Mouse (Mus musculus) forebrain, embryonic 12.5 days (tissue): ENCODE measurements at regions not wholly inside any gene's neighbourhood (a gene's known extent, or its start where the extent isn't known, plus 50 kb on each side); places are given as distances from the start of the nearest gene placed in this dataset.

Source experiments
- ATAC-seq: fragments of 200-750 bp; cut with Nextera tagmentation; 2 replicates; pipeline ENCODE4 v1.8.0; 2017; ENCODE audit warnings: moderate TSS enrichment; ENCODE audit not compliant: low FRiP score
- H3K27ac ChIP-seq: fragments of 300-500 bp; sonication (generic); 2 replicates; pipeline ENCODE4 v1.5.1; 2016; ENCODE audit warnings: mild to moderate bottlenecking
- H3K27me3 ChIP-seq: fragments of 300-500 bp; sonication (generic); 2 replicates; pipeline ENCODE4 v1.6.1; 2016; ENCODE audit warnings: mild to moderate bottlenecking
- H3K36me3 ChIP-seq: fragments of 300-500 bp; sonication (generic); replicated peaks from 2 replicates; pipeline ENCODE4 v1.6.1; 2016; ENCODE audit warnings: mild to moderate bottlenecking
- H3K4me1 ChIP-seq: fragments of 300-500 bp; sonication (generic); 2 replicates; pipeline ENCODE4 v1.6.1; 2016
- H3K4me2 ChIP-seq: fragments of 300-500 bp; sonication (generic); 2 replicates; pipeline ENCODE4 v1.6.1; 2016; ENCODE audit warnings: mild to moderate bottlenecking, moderate library complexity
- H3K4me3 ChIP-seq: fragments of 300-500 bp; sonication (generic); replicated peaks from 2 replicates; pipeline ENCODE4 v1.5.1; 2016; ENCODE audit warnings: mild to moderate bottlenecking
- H3K9ac ChIP-seq: fragments of 300-500 bp; sonication (generic); 2 replicates; pipeline ENCODE4 v1.6.1; 2016; ENCODE audit warnings: mild to moderate bottlenecking
- H3K9me3 ChIP-seq: fragments of 300-500 bp; sonication (generic); 2 replicates; pipeline ENCODE4 v1.6.1; 2016
- WGBS: fragments of 180-500 bp; shearing (Covaris S2); methylation state at CpG from one replicate; pipeline ENCODE4 v1.1.7; 2016; 5-methylcytosine and 5-hydroxymethylcytosine counted together

DNA sequence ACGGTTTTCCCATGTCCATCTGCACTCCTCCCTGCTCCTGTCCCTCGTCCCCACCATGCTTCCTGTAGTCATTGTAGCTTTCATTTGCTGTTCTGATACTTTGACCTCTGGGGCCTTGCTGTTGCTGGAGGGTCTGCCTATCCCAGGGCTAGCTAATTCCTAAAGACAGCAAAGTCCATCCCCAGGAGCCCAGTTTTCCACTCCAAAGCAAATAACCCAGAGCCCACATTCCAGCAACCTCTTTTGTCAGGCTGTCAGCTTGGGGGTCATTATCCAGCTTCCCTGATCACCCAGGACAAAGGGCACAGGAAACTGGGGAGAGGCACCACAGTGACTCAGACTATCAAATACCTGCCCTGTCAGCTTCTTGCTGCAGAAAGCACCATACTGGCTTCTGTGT lies 139.9 kb upstream of the Tab2 start:
- peaks cover 3% of the 10 kb centered on the region for H3K4me1 ChIP-seq
- no peaks in the 10 kb centered on the region; the same call in 1 of the 2 replicates for H3K27me3 ChIP-seq
- WGBS, result 14% methylated on average over 2 of the region's 2 CpGs
- H3K9ac ChIP-seq, result no peak overlapping the region
- H3K36me3 ChIP-seq, result no peaks in the 10 kb centered on the region
- peaks cover 5% of the 10 kb centered on the region; the same call in 1 of the 2 replicates for H3K9me3 ChIP-seq
- H3K27ac ChIP-seq, result no peak overlapping the region
- no peak overlapping the region for H3K4me2 ChIP-seq
- no peak for ATAC-seq
- H3K4me3 ChIP-seq, result no peak overlapping the region

DNA sequence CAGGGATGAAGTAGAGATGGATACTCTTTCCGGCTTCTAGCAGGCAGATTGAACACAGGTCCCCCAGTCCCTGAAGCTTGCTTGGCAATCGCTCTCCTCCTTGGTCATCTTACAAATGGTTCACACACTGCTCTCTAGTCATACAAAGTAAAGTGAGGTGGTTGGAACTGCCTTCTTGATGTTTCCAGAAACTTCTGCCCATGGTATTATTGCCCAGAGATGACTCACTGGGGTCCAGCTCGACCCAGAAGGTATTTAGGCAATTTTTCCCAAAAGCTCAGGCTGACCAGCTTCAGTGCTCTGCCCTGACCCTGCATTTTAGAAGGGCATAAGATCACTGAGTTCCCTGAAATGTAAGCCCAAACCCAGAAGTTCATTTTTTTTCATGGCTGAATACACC lies 139.2 kb upstream of the Tab2 start:
- Histone ChIP-seq H3K27ac (no peak overlapping the region), H3K36me3 (no peaks in the 10 kb centered on the region), H3K4me1 (peaks cover 3% of the 10 kb centered on the region), H3K4me2 (no peak overlapping the region), H3K27me3 (no peaks in the 10 kb centered on the region; the same call in 1 of the 2 replicates), H3K9me3 (peaks cover 5% of the 10 kb centered on the region; the same call in 1 of the 2 replicates), H3K4me3 (no peak overlapping the region), H3K9ac (no peak overlapping the region)
- no peak for ATAC-seq
- 82% methylated on average over 3 of the region's 3 CpGs for WGBS

DNA sequence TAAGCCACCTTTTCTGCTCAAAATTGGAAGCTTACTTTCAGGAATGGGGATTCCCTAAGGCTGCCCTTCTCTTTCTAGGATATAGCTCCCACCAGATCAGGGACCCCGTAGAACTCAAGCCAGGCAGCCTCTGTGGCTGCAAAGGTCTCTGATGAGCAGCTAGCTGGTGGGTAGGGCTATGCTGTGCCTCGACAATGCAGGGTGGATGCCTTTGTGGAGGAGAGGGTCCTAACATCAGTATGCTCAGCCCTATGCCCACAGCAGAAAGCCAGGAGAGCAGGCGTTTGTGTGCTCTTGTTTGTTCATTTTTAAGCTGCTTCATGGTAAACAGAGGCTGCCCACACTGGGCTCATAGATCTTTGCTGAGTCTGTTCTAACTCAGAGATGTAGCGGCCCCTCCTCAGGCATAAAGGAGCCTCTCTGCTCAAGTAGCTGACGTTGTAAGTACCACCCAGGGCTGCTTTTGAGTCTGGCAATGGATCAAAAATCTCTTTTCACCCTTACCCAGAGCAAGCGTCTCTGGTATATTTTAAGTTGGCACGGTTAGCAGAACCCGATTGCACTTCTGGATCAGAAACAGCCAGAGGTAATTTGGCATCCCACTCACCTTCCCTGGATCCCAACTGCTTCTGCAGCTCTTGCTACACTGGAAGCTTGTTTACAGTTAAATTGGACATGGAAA lies 136.0 kb upstream of the Tab2 start:
- Histone ChIP-seq H3K4me1 (peaks cover 14% of the 10 kb centered on the region), H3K9ac (no peak overlapping the region), H3K27ac (no peak overlapping the region), H3K9me3 (no peaks in the 10 kb centered on the region), H3K4me2 (no peak overlapping the region), H3K27me3 (no peaks in the 10 kb centered on the region; the same call in 1 of the 2 replicates), H3K4me3 (no peak overlapping the region), H3K36me3 (no peaks in the 10 kb centered on the region)
- ATAC-seq, result no peak
- WGBS, result 59% methylated on average over 8 of the region's 8 CpGs

DNA sequence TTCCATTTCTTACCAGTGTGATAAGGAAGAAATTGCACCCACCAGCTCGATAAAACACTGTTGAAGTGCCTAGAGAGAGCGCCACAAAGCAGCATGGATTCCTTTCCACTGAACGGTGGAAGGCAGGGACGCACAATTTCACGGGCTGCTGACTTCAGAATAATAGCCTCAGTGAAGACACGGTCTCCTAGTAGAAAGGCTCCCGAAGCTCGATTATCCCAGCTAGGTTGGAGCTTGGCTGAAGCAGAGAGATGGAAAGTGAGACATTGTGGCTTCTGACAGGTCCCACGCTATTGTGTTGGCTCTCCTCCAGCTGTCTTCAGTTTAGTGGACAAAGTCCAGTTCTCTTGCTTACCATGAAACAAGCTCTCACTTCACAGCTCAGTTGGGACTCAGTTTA lies 133.3 kb upstream of the Tab2 start:
- Histone ChIP-seq H3K4me3 (no peak overlapping the region), H3K4me1 (peaks cover 12% of the 10 kb centered on the region), H3K36me3 (no peaks in the 10 kb centered on the region), H3K27me3 (no peaks in the 10 kb centered on the region), H3K4me2 (no peak overlapping the region), H3K27ac (no peak overlapping the region), H3K9me3 (no peaks in the 10 kb centered on the region), H3K9ac (no peak overlapping the region)
- 1% methylated on average over 9 of the region's 9 CpGs for WGBS
- ATAC-seq, result peak; percentile 63; the same call in 1 of the 2 replicates

DNA sequence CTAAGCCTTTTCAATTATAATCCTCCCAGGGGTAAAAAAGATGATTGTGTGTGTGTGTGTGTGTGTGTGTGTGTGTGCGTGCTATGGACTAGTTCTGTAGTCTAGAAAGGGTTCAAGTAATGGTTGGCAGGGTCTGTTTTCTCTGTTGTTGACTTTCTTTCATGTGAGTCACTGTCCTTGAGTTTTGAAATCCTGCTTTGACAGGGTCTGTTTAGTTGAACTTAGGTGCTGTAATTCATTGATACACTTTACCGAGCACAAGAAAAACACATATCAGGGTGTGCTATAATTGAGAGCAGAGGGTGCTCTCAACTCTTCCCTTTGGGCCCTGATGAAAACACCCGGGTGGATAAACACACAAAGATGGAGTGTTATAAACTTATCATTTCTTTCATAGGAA lies 132.7 kb upstream of the Tab2 start:
- Histone ChIP-seq H3K27ac (no peak overlapping the region), H3K4me1 (peaks cover 12% of the 10 kb centered on the region), H3K4me2 (no peak overlapping the region), H3K27me3 (no peaks in the 10 kb centered on the region), H3K36me3 (no peaks in the 10 kb centered on the region), H3K9ac (no peak overlapping the region), H3K9me3 (no peaks in the 10 kb centered on the region), H3K4me3 (no peak overlapping the region)
- ATAC-seq, result no peak
- 82% methylated on average over 3 of the region's 3 CpGs for WGBS

DNA sequence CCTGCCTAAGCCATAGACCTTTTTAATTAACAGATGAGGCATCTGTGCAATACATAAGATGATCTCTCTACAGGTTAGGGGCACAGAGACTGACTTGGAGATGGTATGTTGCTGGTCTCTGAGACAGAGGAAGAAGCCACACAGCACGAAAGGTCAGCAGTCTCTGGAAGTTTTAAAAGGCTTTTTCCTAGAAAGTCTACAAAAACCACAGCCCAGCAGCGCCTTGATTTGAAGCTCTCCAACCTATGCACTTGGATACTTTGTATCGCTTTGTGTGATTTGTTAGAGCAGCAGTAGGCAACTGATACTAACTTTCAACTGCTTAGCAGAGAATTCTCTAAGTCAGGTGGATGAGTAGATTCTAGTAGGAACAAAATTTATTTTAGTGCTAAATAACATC lies 132.3 kb upstream of the Tab2 start:
- no peak for ATAC-seq
- Histone ChIP-seq H3K4me3 (no peak overlapping the region), H3K4me1 (peaks cover 12% of the 10 kb centered on the region), H3K27ac (no peak overlapping the region), H3K9ac (no peak overlapping the region), H3K27me3 (no peaks in the 10 kb centered on the region), H3K4me2 (no peak overlapping the region), H3K36me3 (no peaks in the 10 kb centered on the region), H3K9me3 (no peaks in the 10 kb centered on the region)
- WGBS, result 89% methylated on average over 3 of the region's 3 CpGs

DNA sequence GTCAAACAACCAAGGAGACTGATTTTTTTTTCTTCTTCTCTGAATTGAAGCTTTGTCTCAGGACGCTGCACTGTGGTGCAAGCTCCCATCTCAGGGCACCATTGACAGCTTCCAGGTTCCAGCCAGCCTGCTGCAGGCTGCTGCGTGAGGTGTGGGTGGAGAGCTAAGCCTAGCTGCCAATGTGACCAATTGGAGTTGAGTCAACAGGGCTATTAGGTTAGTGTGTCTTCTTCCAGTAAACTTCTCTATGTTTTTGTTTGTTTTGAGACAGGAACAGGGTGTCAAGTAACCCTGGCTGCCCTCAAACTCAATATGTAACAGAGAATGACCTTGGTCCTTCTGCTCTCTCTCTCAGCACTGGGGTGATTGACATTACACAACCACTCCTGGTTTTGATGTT lies 131.1 kb upstream of the Tab2 start:
- no peak for ATAC-seq
- H3K27ac ChIP-seq, result no peak overlapping the region
- peaks cover 12% of the 10 kb centered on the region for H3K4me1 ChIP-seq
- no peaks in the 10 kb centered on the region for H3K9me3 ChIP-seq
- H3K27me3 ChIP-seq, result no peaks in the 10 kb centered on the region
- H3K4me2 ChIP-seq, result no peak overlapping the region
- no peaks in the 10 kb centered on the region for H3K36me3 ChIP-seq
- 64% methylated on average over 2 of the region's 2 CpGs for WGBS
- no peak overlapping the region for H3K4me3 ChIP-seq
- H3K9ac ChIP-seq, result no peak overlapping the region

DNA sequence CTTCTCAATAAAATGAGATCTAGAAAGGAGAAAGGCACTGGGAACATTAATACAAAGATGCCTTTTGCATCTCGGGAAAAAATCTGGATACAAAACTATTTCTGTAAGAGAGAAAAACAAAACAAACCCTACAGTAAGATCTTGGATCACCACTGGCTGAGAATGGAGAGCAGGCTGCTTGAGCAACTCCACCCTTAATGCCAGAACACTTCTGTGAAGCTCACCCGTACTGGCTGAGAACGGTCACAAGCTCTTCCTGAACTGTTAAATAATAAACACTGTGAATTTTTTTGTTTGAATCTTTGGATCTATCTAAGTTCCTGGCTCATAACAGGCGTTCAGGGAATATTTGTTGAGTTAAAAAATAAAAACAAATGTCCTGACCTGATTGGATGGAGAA lies 130.4 kb upstream of the Tab2 start:
- no peaks in the 10 kb centered on the region for H3K9me3 ChIP-seq
- no peak overlapping the region for H3K9ac ChIP-seq
- peaks cover 12% of the 10 kb centered on the region for H3K4me1 ChIP-seq
- H3K36me3 ChIP-seq, result no peaks in the 10 kb centered on the region
- ATAC-seq, result no peak
- H3K27ac ChIP-seq, result no peak overlapping the region
- H3K4me3 ChIP-seq, result no peak overlapping the region
- H3K27me3 ChIP-seq, result no peaks in the 10 kb centered on the region
- WGBS, result 85% methylated on average over 4 of the region's 4 CpGs
- no peak overlapping the region for H3K4me2 ChIP-seq

DNA sequence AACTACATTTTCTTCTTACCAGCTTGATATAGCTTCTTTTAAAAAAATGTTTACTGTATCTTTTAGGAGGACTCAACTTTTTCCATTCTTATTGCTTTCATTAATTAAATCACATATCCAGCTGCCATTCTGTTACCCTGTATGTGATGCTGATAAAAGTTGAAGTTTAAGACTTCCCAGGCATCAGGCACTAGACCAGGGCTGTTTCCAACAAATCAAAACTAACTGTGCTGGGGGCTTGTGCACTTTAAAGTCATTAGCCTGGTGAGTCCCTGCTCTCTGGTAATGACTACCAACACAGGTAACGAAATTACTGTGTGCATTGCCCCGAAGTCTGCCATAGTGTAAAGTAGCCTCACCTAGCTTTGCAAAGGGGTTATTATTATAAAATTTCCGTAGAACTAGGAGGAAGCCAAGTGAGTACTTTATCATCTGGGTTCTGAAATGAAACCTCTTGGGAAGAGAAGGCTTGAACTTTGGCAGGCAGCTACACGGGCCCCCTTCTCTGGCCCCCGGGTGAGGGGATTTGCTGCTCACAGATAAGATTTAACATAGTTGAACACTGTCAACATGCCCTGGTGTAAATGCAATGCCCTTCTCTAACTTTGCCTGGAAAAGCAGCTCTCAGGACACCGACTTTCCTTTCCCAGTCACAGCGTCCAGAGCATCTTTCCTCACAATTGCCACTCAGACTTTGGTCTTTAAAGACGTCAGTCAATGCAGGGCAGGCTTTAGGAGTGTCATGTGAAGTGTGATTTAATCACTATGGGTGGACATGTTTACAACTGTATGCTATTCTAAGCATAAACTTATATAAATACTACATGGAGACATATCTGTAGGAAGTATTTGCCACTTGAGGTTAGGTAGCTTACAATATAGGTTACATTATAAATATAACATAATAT lies 122.1 kb upstream of the Tab2 start:
- Histone ChIP-seq H3K27me3 (no peaks in the 10 kb centered on the region), H3K4me3 (no peak overlapping the region), H3K36me3 (no peaks in the 10 kb centered on the region), H3K9ac (no peak overlapping the region), H3K9me3 (no peaks in the 10 kb centered on the region), H3K4me1 (no peaks in the 10 kb centered on the region), H3K4me2 (no peak overlapping the region), H3K27ac (no peak overlapping the region)
- WGBS, result 80% methylated on average over 8 of the region's 8 CpGs
- no peak for ATAC-seq

DNA sequence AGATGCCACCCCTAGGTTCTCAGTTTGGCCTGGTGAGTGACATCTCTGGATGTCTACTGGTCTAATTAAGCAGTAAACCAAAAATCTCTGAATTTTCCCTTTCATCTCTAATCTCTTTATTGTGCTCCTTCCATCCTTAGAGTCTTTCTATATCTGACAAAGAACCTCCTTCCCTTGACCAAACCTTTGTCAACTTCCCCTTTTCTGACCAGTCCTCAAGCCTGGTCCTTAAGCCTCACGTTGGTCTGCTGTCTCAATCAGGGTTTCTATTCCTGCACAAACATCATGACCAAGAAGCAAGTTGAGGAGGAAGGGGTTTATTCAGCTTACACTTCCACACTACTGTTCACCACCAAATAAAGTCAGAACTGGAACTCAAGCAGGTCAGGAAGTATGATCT lies 116.4 kb upstream of the Tab2 start:
- H3K9me3 ChIP-seq, result no peaks in the 10 kb centered on the region
- H3K36me3 ChIP-seq, result no peaks in the 10 kb centered on the region
- no peak overlapping the region for H3K27ac ChIP-seq
- WGBS, result 45% methylated on average over 1 of the region's 1 CpGs
- H3K4me3 ChIP-seq, result no peak overlapping the region
- H3K9ac ChIP-seq, result no peak overlapping the region
- no peak for ATAC-seq
- H3K4me2 ChIP-seq, result no peak overlapping the region
- no peaks in the 10 kb centered on the region for H3K4me1 ChIP-seq
- no peaks in the 10 kb centered on the region for H3K27me3 ChIP-seq

DNA sequence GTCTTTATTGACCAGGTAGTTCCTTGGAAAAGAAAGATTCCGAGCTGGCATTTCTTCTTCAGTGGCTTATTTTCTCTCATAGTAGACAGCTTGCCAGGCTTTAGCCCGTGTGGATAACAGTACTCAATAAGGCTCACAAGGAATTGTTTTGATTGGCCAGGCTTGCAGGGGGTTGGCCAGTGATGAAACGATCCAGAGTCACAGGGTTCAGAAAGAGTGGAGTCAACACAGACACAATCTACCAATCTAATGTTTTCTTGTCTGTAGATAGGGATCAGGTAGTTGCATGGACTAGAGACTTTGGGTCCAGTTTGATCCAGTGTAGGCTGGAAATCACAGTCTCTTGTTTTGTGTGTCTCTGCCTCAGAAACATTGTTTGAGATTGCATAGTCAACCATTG lies 115.8 kb upstream of the Tab2 start:
- Histone ChIP-seq H3K9ac (no peak overlapping the region), H3K9me3 (no peaks in the 10 kb centered on the region), H3K4me2 (no peak overlapping the region), H3K4me1 (no peaks in the 10 kb centered on the region), H3K27me3 (no peaks in the 10 kb centered on the region), H3K27ac (no peak overlapping the region), H3K36me3 (no peaks in the 10 kb centered on the region), H3K4me3 (no peak overlapping the region)
- ATAC-seq, result no peak
- 68% methylated on average over 3 of the region's 3 CpGs for WGBS

DNA sequence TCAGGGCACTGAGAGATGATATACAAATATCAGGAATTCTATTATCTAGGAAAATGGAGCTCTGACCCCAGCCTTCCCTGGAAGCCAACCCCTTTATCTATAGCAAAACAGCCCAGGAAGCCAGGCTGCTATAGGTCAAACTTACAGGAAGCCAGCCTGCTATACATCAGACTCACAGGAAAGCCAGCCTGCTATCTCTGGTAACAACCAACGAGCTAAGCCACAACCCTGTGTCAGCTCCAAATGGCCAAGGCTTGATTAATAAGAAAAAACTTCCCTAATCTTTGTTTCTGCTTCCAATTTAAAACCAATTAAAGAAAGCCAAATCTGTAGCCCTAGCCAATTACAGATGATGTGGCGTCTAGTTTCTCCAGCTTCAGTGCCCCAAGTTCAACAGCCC lies 114.4 kb upstream of the Tab2 start:
- no peak overlapping the region for H3K4me2 ChIP-seq
- H3K9me3 ChIP-seq, result no peaks in the 10 kb centered on the region
- ATAC-seq, result no peak
- H3K27ac ChIP-seq, result no peak overlapping the region
- H3K36me3 ChIP-seq, result no peaks in the 10 kb centered on the region
- H3K27me3 ChIP-seq, result no peaks in the 10 kb centered on the region
- 68% methylated on average over 2 of the region's 2 CpGs for WGBS
- H3K4me3 ChIP-seq, result no peak overlapping the region
- no peak overlapping the region for H3K9ac ChIP-seq
- H3K4me1 ChIP-seq, result no peaks in the 10 kb centered on the region

DNA sequence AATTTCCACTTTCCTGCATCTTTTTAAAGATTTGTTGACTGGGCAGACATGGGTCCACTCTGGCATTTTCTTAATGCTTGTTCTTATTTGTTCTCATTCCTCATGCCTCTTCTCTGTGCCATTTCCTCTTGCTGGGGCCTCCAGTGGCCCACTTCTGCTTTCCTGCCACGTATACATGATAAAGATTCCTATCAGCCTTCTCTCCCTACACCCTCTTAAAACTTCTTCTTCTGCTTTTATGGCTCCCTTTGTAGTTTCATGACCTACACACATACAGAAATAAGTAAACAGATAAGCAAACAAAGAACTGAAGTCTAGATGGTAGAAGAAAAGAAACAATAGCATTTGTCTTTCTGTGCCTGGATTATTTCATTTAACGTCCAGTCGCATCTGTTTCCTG lies 110.9 kb upstream of the Tab2 start:
- ATAC-seq, result no peak
- Histone ChIP-seq H3K9ac (no peak overlapping the region), H3K9me3 (no peaks in the 10 kb centered on the region), H3K4me3 (no peak overlapping the region), H3K27me3 (no peaks in the 10 kb centered on the region), H3K36me3 (no peaks in the 10 kb centered on the region), H3K27ac (no peak overlapping the region), H3K4me1 (no peaks in the 10 kb centered on the region), H3K4me2 (no peak overlapping the region)
- WGBS, result 88% methylated on average over 3 of the region's 3 CpGs
